Mouse (Mus musculus): ENCODE data around the gene Mcm3ap. TPM values are rescaled to one million over a fixed set of nuclear protein-coding genes. Genes with fewer than 3 reads are reported as not detected.

Mcm3ap gene
- polyA plus RNA-seq, 2 experiments = 12.5 to 23.4 TPM

- ATAC-seq (ENCODE audit: insufficient read depth) (no peak), DNase-seq (ENCODE audit: low read depth in 3 of 3, low spot score in 3 of 3) (no peak)
- no peaks in the 10 kb centered on the region for H3K36me3 ChIP-seq (replicated peaks; ENCODE audit: control insufficient read depth, insufficient read depth, low read depth)
- no peaks in the 10 kb centered on the region for H3K9me3 ChIP-seq (ENCODE audit: control insufficient read depth, low read length)
- TF ChIP-seq CTCF (IDR thresholded peaks at IDR 0.05; ENCODE audit: low read depth) = no peak
- no peak for TF ChIP-seq EP300 (IDR thresholded peaks at IDR 0.05; ENCODE audit: low read depth)
- WGBS (ENCODE audit: insufficient replicate concordance) = 75% methylated on average over 10 of the region's 10 CpGs
- no peak within 1 kb of the TSS for H3K27ac ChIP-seq
- H3K4me2 ChIP-seq (ENCODE audit: low read depth) = no peak within 1 kb of the TSS
- no peaks in the 10 kb centered on the region for H3K4me1 ChIP-seq (replicated peaks; ENCODE audit: control insufficient read depth in 2 of 2, insufficient read depth in 2 of 2, low read length in 1 of 2)
- H3K4me3 ChIP-seq (ENCODE audit: insufficient read depth in 1 of 2, low read depth in 2 of 2, low read length in 2 of 2) = no peak within 1 kb of the TSS
- no peak within 1 kb of the TSS for H3K9ac ChIP-seq (replicated peaks)
- no peaks in the 10 kb centered on the region for H3K27me3 ChIP-seq (ENCODE audit: control insufficient read depth, insufficient read depth, low read length)
Measured at GRCm38 (mm10) chr10:76561972-76562371, 93.2 kb downstream of the Mcm3ap start, which contains the start of gene Spatc1l. Gene Spatc1l (plus strand): TSS chr10:76562272.

Other genes starting within 250 kb of the Mcm3ap start
- gene Prmt2, start 231.1 kb upstream of the Mcm3ap start, polyA plus RNA-seq (2012; rRNA removed) = 3.8 and 3.9 TPM in 2 replicates
- 4.3 and 5.0 TPM in 2 replicates for gene Prmt2, start 231.1 kb upstream of the Mcm3ap start, polyA plus RNA-seq (2014; fragmentation: Nextera tagmentation; extraction: Ambion mirVana)
- 0.06 TPM in 1 of 2 replicates, not detected in the other for gene S100b, start 215.1 kb upstream of the Mcm3ap start, polyA plus RNA-seq (2012; rRNA removed)
- gene S100b, start 215.1 kb upstream of the Mcm3ap start, polyA plus RNA-seq (2014; fragmentation: Nextera tagmentation; extraction: Ambion mirVana) = not detected in 2 replicates
- 1.7 and 1.8 TPM in 2 replicates for gene Dip2a, start 123.6 kb upstream of the Mcm3ap start, polyA plus RNA-seq (2012; rRNA removed)
- gene Dip2a, start 123.6 kb upstream of the Mcm3ap start, polyA plus RNA-seq (2014; fragmentation: Nextera tagmentation; extraction: Ambion mirVana) = 0.62 and 0.69 TPM in 2 replicates
- gene AC141477.1, start 28.5 kb upstream of the Mcm3ap start, polyA plus RNA-seq (2012; rRNA removed) = not detected in 2 replicates
- gene AC141477.1, start 28.5 kb upstream of the Mcm3ap start, polyA plus RNA-seq (2014; fragmentation: Nextera tagmentation; extraction: Ambion mirVana) = not detected in 2 replicates
- gene Pcnt, start 26.1 kb upstream of the Mcm3ap start, polyA plus RNA-seq (2012; rRNA removed) = 9.9 and 19.9 TPM in 2 replicates
- 9.3 and 11.6 TPM in 2 replicates for gene Pcnt, start 26.1 kb upstream of the Mcm3ap start, polyA plus RNA-seq (2014; fragmentation: Nextera tagmentation; extraction: Ambion mirVana)
- not detected in 2 replicates for gene 2610028H24Rik, start 19.8 kb upstream of the Mcm3ap start, polyA plus RNA-seq (2012; rRNA removed)
- not detected in 2 replicates for gene 2610028H24Rik, start 19.8 kb upstream of the Mcm3ap start, polyA plus RNA-seq (2014; fragmentation: Nextera tagmentation; extraction: Ambion mirVana)
- gene Ybey, start 187 bp downstream of the Mcm3ap start, polyA plus RNA-seq (2012; rRNA removed) = 1.1 and 1.5 TPM in 2 replicates
- gene Ybey, start 187 bp downstream of the Mcm3ap start, polyA plus RNA-seq (2014; fragmentation: Nextera tagmentation; extraction: Ambion mirVana) = 1.8 TPM in 2 replicates
- 26.0 and 31.7 TPM in 2 replicates for gene Lss, start 62.7 kb downstream of the Mcm3ap start, polyA plus RNA-seq (2012; rRNA removed)
- gene Lss, start 62.7 kb downstream of the Mcm3ap start, polyA plus RNA-seq (2014; fragmentation: Nextera tagmentation; extraction: Ambion mirVana) = 45.2 and 46.6 TPM in 2 replicates
- 0.06 TPM in 1 of 2 replicates, not detected in the other for gene Spatc1l, start 93.3 kb downstream of the Mcm3ap start, polyA plus RNA-seq (2012; rRNA removed)
- gene Spatc1l, start 93.3 kb downstream of the Mcm3ap start, polyA plus RNA-seq (2014; fragmentation: Nextera tagmentation; extraction: Ambion mirVana) = not detected in 2 replicates
- gene Ftcd, start 106.7 kb downstream of the Mcm3ap start, polyA plus RNA-seq (2012; rRNA removed) = 27.8 and 29.9 TPM in 2 replicates
- gene Ftcd, start 106.7 kb downstream of the Mcm3ap start, polyA plus RNA-seq (2014; fragmentation: Nextera tagmentation; extraction: Ambion mirVana) = 19.2 and 19.8 TPM in 2 replicates
- 4.8 and 5.7 TPM in 2 replicates for gene Col6a2, start 154.7 kb downstream of the Mcm3ap start, polyA plus RNA-seq (2012; rRNA removed)
- gene Col6a2, start 154.7 kb downstream of the Mcm3ap start, polyA plus RNA-seq (2014; fragmentation: Nextera tagmentation; extraction: Ambion mirVana) = 2.6 and 3.7 TPM in 2 replicates

All from liver, embryonic 14.5 days (tissue).